Mouse (Mus musculus) limb, embryonic 14.5 days (tissue): ENCODE results near the gene Usp7. TPM values are rescaled to one million over a fixed set of nuclear protein-coding genes. Genes with fewer than 3 reads are reported as not detected.

Source experiments
- ATAC-seq: fragments of 200-750 bp; cut with Nextera tagmentation; 2 replicates; pipeline ENCODE4 v1.8.0; 2017; ENCODE audit warnings: low read depth, moderate number of reproducible peaks, moderate TSS enrichment; ENCODE audit not compliant: low FRiP score
- DNase-seq: peaks from one replicate; pipeline ENCODE4 v3.0.0-alpha.2; 2015; ENCODE audit warnings: low spot score
- H3K27ac ChIP-seq: fragments of 300-500 bp; sonication (generic); replicated peaks from 2 replicates; pipeline ENCODE4 v1.5.1; 2014; ENCODE audit warnings: low read depth, mild to moderate bottlenecking, low read length, moderate library complexity, mixed read lengths
- H3K27me3 ChIP-seq: fragments of 300-500 bp; sonication (generic); 2 replicates; pipeline ENCODE4 v1.6.1; 2014; ENCODE audit warnings: low read length, mixed read lengths; ENCODE audit not compliant: control insufficient read depth, insufficient read depth
- H3K36me3 ChIP-seq: fragments of 300-500 bp; sonication (generic); 2 replicates; pipeline ENCODE4 v1.6.1; 2014; ENCODE audit warnings: mild to moderate bottlenecking, low read length, moderate library complexity, mixed read lengths; ENCODE audit not compliant: control insufficient read depth, insufficient read depth
- H3K4me1 ChIP-seq: fragments of 300-500 bp; sonication (generic); 2 replicates; pipeline ENCODE4 v1.6.1; 2014; ENCODE audit warnings: antibody characterized with exemption, low read length, mixed read lengths; ENCODE audit not compliant: control insufficient read depth, insufficient read depth
- H3K4me2 ChIP-seq: fragments of 300-500 bp; sonication (generic); replicated peaks from 2 replicates; pipeline ENCODE4 v1.6.1; 2014; ENCODE audit warnings: low read depth, mild to moderate bottlenecking, low read length, moderate library complexity; ENCODE audit not compliant: severe bottlenecking
- H3K4me3 ChIP-seq: fragments of 300-500 bp; sonication (generic); replicated peaks from 2 replicates; pipeline ENCODE4 v1.5.1; 2014; ENCODE audit warnings: low read length
- H3K9ac ChIP-seq: fragments of 300-500 bp; sonication (generic); 2 replicates; pipeline ENCODE4 v1.6.1; 2014; ENCODE audit warnings: mild to moderate bottlenecking, low read depth, low read length, moderate library complexity; ENCODE audit not compliant: severe bottlenecking
- H3K9me3 ChIP-seq: fragments of 300-500 bp; sonication (generic); 2 replicates; pipeline ENCODE4 v1.6.1; 2016; ENCODE audit warnings: low read length; ENCODE audit not compliant: control insufficient read depth
- POLR2A ChIP-seq: fragments of 200-500 bp; IDR thresholded peaks from 2 replicates; pipeline ENCODE4 v1.8.0; 2012; ENCODE audit warnings: inconsistent platforms, mild to moderate bottlenecking, moderate library complexity, borderline replicate concordance; ENCODE audit not compliant: insufficient read depth, insufficient read length; ENCODE audit errors: extremely low read depth
- WGBS: fragments of 180-500 bp; shearing (Covaris S2); extraction: QIAGEN DNeasy Blood & Tissue Kit; methylation state at CpG from one replicate; pipeline ENCODE4 v1.1.7; 2014; 5-methylcytosine and 5-hydroxymethylcytosine counted together
- polyA plus RNA-seq, 2 experiments: library from polyadenylated mRNA; depleted of rRNA in 1 of 2; stranded (reverse) in 1 of 2; unstranded in 1 of 2; fragments of >200 nt; fragmentation: Nextera tagmentation in 1 of 2; extraction: Ambion mirVana in 1 of 2; gene quantifications; 2 replicates each; pipeline versions ENCODE4 v1.2.1 to v1.2.3; 2012 to 2014

The Usp7 gene
- polyA plus RNA-seq, 2 experiments: 47.1 to 104 TPM

GRCm38 (mm10) chr16:8667261-8667660, 124.8 kb downstream of the Usp7 start:
- no peak for TF ChIP-seq POLR2A
- Histone ChIP-seq H3K36me3 (peaks cover 16% of the 10 kb centered on the region), H3K4me1 (peaks cover 13% of the 10 kb centered on the region), H3K27ac (no peak overlapping the region), H3K9me3 (no peaks in the 10 kb centered on the region), H3K4me3 (no peak overlapping the region), H3K9ac (no peak overlapping the region), H3K4me2 (no peak overlapping the region), H3K27me3 (no peaks in the 10 kb centered on the region)
- no peak for DNase-seq
- no peak for ATAC-seq
- 74% methylated on average over 7 of the region's 7 CpGs for WGBS

GRCm38 (mm10) chr16:8666452-8666851, 125.7 kb downstream of the Usp7 start:
- no peak for DNase-seq
- no peak overlapping the region for H3K4me2 ChIP-seq
- no peaks in the 10 kb centered on the region for H3K9me3 ChIP-seq
- WGBS: 73% methylated on average over 2 of the region's 2 CpGs
- H3K36me3 ChIP-seq: peaks cover 24% of the 10 kb centered on the region
- no peak overlapping the region for H3K9ac ChIP-seq
- peaks cover 13% of the 10 kb centered on the region for H3K4me1 ChIP-seq
- H3K4me3 ChIP-seq: no peak overlapping the region
- no peak for TF ChIP-seq POLR2A
- H3K27me3 ChIP-seq: no peaks in the 10 kb centered on the region
- ATAC-seq: no peak
- no peak overlapping the region for H3K27ac ChIP-seq

- Histone ChIP-seq H3K9ac (no peak overlapping the region), H3K27me3 (no peaks in the 10 kb centered on the region), H3K27ac (no peak overlapping the region), H3K4me3 (no peak overlapping the region), H3K9me3 (no peaks in the 10 kb centered on the region), H3K4me2 (no peak overlapping the region), H3K4me1 (peaks cover 8% of the 10 kb centered on the region), H3K36me3 (peaks cover 32% of the 10 kb centered on the region)
- 85% methylated on average over 5 of the region's 5 CpGs for whole genome bisulfite sequencing
- ATAC-seq: no peak
- no peak for DNase-seq
- TF ChIP-seq POLR2A: no peak
Observed at GRCm38 (mm10) chr16:8665367-8665766, 126.7 kb downstream of the Usp7 start.

DNA sequence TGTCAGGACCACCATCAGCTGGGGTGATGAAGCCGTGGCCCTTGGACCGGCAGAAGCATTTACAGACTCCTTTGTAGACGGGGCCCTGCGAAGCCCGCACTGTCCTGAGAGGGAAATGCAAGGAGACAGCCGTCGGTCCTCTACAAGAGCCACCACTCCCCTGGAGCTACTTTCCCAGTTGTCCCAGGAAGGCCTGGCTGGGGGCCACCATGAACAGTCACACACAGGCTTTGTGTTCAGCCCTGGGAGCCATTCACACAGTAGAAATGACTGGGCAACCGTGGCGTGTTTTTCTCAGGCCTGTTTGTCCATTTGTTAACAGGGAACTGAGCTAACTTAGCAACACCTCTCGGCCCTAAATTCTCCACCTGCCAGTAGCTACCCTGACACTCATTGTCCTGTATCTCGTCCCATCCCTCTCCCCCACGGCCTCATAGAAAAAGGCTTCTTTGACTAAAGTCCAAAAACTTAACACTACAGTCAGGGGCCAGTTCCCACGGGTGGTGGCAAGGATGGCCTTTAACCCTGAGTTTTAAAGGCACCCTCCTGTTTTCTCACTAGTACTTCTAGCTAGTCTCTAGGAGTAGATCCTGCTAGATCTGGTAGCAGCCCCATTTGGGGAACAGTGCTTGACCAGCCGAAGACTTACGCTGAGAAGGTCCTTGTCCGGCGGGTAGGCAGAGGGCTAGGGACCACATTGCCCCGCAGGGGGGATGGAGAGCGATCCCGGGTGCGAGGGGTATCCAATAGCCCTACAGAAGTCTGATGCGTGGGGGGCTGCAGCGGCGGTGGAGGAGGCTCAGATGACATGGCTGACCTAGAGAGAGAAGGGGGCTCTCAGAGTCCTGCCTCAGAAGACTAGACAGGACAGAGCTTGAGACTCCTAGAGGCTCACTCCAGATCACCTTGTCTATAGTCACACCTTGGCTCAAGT, 128.2 kb downstream of the Usp7 start:
- Histone ChIP-seq H3K4me2 (no peak overlapping the region), H3K36me3 (peaks cover 45% of the 10 kb centered on the region), H3K27me3 (no peaks in the 10 kb centered on the region), H3K4me1 (no peaks in the 10 kb centered on the region), H3K9me3 (no peaks in the 10 kb centered on the region), H3K27ac (no peak overlapping the region), H3K4me3 (no peak overlapping the region), H3K9ac (no peak overlapping the region)
- no peak for ATAC-seq
- DNase-seq: no peak
- WGBS: 87% methylated on average over 24 of the region's 24 CpGs
- no peak for TF ChIP-seq POLR2A

GRCm38 (mm10) chr16:8663022-8663421, 129.1 kb downstream of the Usp7 start:
- peaks cover 48% of the 10 kb centered on the region for H3K36me3 ChIP-seq
- no peak overlapping the region for H3K4me2 ChIP-seq
- 83% methylated on average over 2 of the region's 2 CpGs for WGBS
- no peaks in the 10 kb centered on the region for H3K4me1 ChIP-seq
- H3K4me3 ChIP-seq: no peak overlapping the region
- no peak overlapping the region for H3K9ac ChIP-seq
- no peak for TF ChIP-seq POLR2A
- H3K27me3 ChIP-seq: no peaks in the 10 kb centered on the region
- DNase-seq: no peak
- H3K27ac ChIP-seq: no peak overlapping the region
- ATAC-seq: no peak
- no peaks in the 10 kb centered on the region for H3K9me3 ChIP-seq

GRCm38 (mm10) chr16:8658764-8659163, 133.3 kb downstream of the Usp7 start:
- TF ChIP-seq POLR2A: no peak
- Histone ChIP-seq H3K27ac (no peak overlapping the region), H3K9ac (no peak overlapping the region), H3K36me3 (peaks cover 67% of the 10 kb centered on the region), H3K9me3 (no peaks in the 10 kb centered on the region), H3K4me3 (no peak overlapping the region), H3K4me1 (no peaks in the 10 kb centered on the region), H3K27me3 (no peaks in the 10 kb centered on the region), H3K4me2 (no peak overlapping the region)
- ATAC-seq (no peak), DNase-seq (no peak)
- 97% methylated on average over 4 of the region's 4 CpGs for WGBS
